Mouse (Mus musculus) cerebellum, adult 2 months (tissue): ENCODE data around the gene Ldlrad3. TPM values are rescaled to one million over a fixed set of nuclear protein-coding genes. Genes with fewer than 3 reads are reported as not detected.

ENCODE experiments used
- DNase-seq, 2 experiments: peaks; one replicate each; pipeline ENCODE4 v3.0.0; 2021
- H3K27ac ChIP-seq: fragments of 200-500 bp; 2 replicates; pipeline ENCODE4 v1.5.1; 2012; ENCODE audit warnings: low read length, control low read depth, inconsistent platforms; ENCODE audit not compliant: insufficient read depth
- H3K27me3 ChIP-seq: fragments of 200-500 bp; 2 replicates; pipeline ENCODE4 v1.6.1; 2012; ENCODE audit warnings: inconsistent platforms, mild to moderate bottlenecking, low read length, moderate library complexity; ENCODE audit not compliant: control insufficient read depth, insufficient read depth
- H3K4me1 ChIP-seq: fragments of 200-500 bp; 2 replicates; pipeline ENCODE4 v1.6.1; 2011; ENCODE audit warnings: low read length; ENCODE audit not compliant: control insufficient read depth, insufficient read depth
- H3K4me3 ChIP-seq: fragments of 200-500 bp; replicated peaks from 2 replicates; pipeline ENCODE3; 2011; ENCODE audit warnings: mild to moderate bottlenecking, low read depth, low read length, control low read depth; ENCODE audit not compliant: insufficient read depth
- CTCF ChIP-seq: fragments of 200-500 bp; IDR thresholded peaks from 2 replicates; pipeline ENCODE4 v1.5.1; 2011; ENCODE audit warnings: low read depth, mild to moderate bottlenecking, control low read depth, low read length, moderate library complexity, borderline replicate concordance; ENCODE audit not compliant: insufficient read depth
- POLR2A ChIP-seq: fragments of 200-500 bp; IDR thresholded peaks from 2 replicates; pipeline ENCODE4 v1.6.1; 2011; ENCODE audit warnings: low read length, control low read depth, borderline replicate concordance; ENCODE audit not compliant: insufficient read depth
- WGBS: fragments of 180-500 bp; shearing (Covaris S2); methylation state at CpG from one replicate; pipeline ENCODE4 v1.1.7; 2018; 5-methylcytosine and 5-hydroxymethylcytosine counted together
- polyA plus RNA-seq: library from polyadenylated mRNA; depleted of rRNA; stranded (reverse); fragments of >200 nt; gene quantifications from 2 replicates; pipeline ENCODE4 v1.2.3, GENCODE M21; 2012

Gene Ldlrad3
- polyA plus RNA-seq, 1 experiment: 12.3 TPM

DNA sequence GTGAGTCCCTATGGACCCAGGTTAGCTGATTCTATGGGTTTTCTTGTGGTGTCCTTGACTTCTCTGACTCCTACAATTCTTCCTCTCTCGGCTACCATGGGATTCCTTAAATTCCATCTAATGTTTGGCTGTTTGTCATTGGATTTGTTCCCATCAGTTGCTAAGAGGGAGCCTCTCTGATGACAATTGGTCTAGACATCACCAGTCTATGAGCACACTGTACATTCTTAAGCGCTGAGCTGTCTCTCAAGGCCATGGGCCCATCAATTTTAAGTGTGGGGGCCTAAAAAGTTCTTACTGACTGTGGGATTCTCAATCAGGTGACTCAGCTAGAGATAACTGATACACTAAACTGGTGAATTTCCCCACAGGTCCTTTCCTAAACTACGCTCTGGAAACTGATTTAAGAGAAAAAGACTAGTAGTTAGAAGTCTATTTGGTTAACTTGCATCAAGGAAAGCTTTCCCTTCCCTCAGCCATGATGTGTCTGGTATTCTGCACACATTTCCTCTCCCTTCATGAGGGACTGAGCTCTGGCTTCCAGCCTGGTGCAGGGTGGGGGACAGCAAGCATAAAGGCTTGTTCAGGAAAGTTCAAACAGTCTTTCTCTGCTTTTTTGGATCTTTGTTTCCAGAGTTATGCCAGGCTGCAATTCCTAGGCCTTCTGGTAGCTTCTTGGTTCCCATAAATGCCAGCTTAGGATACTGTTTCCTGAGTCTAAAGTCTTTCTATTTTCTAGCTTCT, 199.7 kb downstream of the Ldlrad3 start:
- no peaks in the 10 kb centered on the region; the same call in 1 of the 2 replicates for H3K4me1 ChIP-seq
- no peaks in the 10 kb centered on the region for H3K27me3 ChIP-seq
- H3K4me3 ChIP-seq: no peak overlapping the region
- DNase-seq: no peak
- WGBS: 85% methylated on average over 3 of the region's 3 CpGs
- no peak overlapping the region for H3K27ac ChIP-seq
- no peak for TF ChIP-seq CTCF

DNA sequence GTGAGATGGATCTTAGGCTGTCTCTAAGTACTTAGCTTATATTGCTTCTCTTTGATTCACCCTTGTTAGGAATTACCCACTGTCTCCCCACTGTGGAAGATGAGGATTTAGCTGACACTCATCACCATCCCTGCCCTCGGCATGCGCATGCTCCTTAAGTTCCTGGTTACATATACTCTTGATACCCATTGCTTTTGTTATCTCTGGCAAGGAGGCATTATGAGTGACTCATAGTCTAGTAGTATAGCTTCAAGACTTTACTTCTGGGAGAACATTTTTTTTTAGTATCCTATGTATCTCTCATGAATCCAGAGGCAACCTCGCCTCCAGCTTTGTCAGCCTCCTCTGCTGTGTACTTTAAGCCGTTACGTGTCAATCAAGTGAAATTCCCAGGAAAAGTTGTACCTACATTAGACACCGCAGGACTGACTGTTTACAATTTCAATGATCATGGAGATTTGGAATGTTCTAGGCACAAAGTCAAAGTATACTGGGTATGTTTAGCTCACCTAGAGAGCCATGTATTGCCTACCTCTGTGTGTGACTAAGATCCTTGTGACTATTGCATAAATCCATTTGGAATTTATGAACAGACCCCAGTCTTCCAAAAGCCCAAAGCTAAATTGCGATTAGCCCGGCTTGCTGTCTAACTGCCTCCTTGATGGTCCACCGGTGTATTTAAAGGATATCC, 202.2 kb downstream of the Ldlrad3 start:
- WGBS: 96% methylated on average over 9 of the region's 9 CpGs

DNA sequence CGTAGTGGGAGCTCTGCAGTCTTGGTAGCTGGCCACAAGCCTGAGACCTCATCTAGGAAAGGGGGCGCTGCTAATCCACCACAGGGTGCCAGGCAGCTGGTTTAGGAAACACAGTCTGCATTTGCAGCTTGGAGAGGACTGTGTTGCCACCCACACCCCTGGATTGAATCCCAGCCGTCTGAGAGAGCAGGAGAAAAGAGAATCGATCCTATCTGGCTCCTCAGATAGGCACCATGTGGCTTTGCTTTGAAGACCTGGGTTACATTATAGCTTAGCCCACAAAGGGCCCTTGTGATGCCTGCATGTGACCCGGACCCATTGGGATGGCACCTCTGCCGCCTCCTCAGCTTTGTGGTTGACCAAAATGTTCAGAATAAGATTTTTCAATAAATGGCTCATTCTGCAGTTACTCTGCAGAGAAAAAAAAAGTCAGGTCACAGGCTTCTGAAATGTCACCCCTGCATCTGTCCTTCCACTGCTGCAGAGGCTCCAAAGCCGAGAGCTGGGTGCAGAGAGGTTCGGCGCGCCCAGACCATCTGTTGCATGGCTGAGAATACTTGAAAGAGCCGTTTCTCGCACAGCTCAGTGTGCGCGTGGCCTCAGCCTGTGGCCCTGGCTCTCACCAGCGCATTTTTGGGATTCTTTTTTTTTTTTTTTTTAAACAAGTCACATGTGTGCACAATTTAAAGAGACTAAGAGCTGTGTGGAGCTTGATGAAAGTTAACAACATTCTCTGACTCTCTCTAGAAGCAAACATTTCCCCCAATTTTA, 202.9 kb downstream of the Ldlrad3 start:
- Histone ChIP-seq H3K4me1 (peaks cover 11% of the 10 kb centered on the region), H3K27me3 (no peaks in the 10 kb centered on the region), H3K27ac (no peak overlapping the region), H3K4me3 (no peak overlapping the region)
- peak in 1 of 2 experiments; percentile 22 for DNase-seq
- TF ChIP-seq POLR2A (no peak), CTCF (no peak)
- WGBS: 64% methylated on average over 15 of the region's 15 CpGs

More for the DNA sequence above, 202.2 kb downstream of the Ldlrad3 start:
- Histone ChIP-seq H3K27ac (no peak overlapping the region), H3K4me1 (peaks cover 6% of the 10 kb centered on the region), H3K4me3 (no peak overlapping the region), H3K27me3 (no peaks in the 10 kb centered on the region)
- TF ChIP-seq CTCF (no peak), POLR2A (no peak)
- no peak for DNase-seq

DNA sequence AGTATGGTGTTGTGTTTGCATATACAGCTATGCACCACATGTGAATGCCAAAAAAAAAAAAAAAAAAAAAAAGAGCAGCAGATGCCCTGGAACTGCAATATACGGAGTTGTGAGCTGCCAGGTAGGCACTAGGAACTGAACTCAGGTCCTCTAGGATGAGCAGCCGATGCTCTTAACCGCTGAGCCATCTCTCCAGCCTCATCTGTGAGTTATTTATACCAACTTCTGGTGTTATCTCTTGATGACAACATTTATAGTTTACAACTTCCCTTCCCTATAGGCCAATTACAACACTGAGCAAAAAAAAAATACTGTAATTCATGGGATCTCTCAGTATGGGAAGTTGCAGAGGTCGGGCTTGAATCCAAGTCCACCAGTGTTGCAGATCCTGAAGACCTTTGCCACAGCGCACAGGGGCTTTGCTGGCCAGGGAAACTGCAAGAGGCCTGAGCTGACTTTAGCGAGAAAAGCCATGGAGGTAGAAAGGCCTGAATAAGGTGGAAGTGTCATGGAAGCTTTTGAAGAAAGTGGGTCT, 204.2 kb downstream of the Ldlrad3 start:
- H3K4me3 ChIP-seq: no peak overlapping the region
- no peaks in the 10 kb centered on the region for H3K27me3 ChIP-seq
- no peak for DNase-seq
- WGBS: 94% methylated on average over 6 of the region's 6 CpGs
- H3K27ac ChIP-seq: no peak overlapping the region
- peaks cover 11% of the 10 kb centered on the region for H3K4me1 ChIP-seq
- TF ChIP-seq CTCF (no peak), POLR2A (no peak)

DNA sequence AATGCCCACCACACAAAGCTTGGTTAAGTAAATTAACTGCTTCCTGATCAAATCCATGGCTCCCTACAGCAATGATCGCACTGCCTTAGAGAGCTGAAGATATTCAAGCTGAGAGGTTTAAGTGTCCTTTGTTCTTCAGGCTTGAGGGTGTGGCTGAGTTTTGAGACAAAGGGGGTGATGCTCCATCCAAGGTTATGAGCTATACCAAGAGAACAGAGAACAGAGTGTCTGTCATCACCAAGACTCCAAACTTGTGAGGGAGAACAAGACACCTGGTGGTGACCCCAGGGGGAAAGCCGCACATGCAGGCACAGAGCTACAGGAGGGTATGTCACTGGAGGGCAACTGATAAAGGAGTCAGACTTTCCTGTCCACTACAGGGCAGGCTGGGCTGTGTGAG, 205.0 kb downstream of the Ldlrad3 start:
- no peak overlapping the region for H3K27ac ChIP-seq
- no peak for TF ChIP-seq POLR2A
- no peak for TF ChIP-seq CTCF
- no peak overlapping the region for H3K4me3 ChIP-seq
- DNase-seq: no peak
- WGBS: 97% methylated on average over 2 of the region's 2 CpGs
- no peaks in the 10 kb centered on the region for H3K27me3 ChIP-seq
- peaks cover 11% of the 10 kb centered on the region for H3K4me1 ChIP-seq

DNA sequence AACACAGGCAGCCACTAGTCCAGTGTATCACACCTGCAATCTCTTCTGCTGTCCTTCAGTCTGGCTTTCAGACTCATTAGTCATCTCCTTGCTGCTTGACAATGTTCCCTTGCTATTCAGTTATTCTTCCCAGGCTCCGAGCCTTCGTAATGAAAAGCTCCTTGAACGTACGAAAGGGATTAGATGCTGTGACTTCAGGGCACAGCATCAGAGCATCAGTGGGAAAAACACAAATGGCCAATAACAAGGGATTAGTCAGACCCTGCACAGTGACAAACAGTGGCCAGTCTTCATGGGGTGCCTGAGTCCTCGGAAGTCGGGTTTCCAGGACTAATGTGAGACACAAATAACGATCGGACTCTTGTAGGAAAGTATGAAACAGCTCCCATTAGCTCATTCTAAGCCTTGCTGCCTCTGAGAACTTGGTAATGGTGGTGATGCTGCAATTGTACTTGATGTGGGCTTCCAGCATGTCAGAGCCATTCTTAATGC, 205.7 kb downstream of the Ldlrad3 start:
- Histone ChIP-seq H3K27me3 (no peaks in the 10 kb centered on the region), H3K27ac (no peak overlapping the region), H3K4me1 (peaks cover 14% of the 10 kb centered on the region), H3K4me3 (no peak overlapping the region)
- TF ChIP-seq POLR2A (no peak), CTCF (no peak)
- 84% methylated on average over 8 of the region's 8 CpGs for WGBS
- no peak for DNase-seq

DNA sequence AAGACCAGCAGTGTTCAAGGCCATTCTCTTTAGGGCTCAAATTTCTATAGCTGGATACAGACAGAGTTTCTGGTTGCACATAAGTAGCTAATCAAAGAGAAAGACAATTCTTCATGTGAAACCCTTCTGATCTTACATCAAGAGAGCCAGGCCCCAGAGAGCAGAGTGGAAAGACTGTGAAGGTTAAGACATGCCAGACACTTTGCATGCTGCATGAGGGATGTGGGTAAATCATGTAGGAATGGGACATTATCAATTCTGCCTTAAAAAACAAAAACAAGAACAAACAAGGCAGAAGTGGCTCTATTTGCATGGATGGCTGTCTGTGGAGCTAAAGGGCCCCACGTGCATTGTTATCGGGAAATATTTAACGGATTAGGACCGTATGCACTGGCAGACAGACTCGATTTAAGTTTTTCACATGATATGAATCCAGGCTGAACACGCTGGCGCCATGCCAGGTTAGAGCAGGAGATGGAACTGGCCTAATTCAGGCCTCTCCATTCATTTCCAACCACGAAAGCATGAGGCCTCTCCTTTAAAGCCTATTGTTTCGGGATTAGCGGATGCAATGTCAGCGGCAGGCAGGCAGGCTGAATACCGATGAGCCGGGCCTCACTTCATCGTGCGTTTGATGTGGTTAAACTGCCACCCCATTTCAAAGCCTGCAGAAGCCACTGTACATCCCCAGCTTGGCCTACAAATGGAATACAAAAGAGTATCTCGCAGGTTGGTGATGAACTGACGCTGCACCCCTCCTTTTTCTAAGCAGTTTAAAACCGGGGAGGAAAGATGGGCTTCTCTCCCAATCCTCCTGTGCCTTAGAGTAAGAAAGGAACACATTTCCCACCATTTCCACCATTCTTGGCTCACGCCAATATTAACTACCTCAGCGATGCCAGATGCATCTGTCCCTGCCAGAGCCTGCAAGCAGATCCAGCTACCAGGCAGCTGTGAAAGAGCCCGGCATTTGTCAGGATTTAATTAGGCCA, 207.4 kb downstream of the Ldlrad3 start:
- Histone ChIP-seq H3K4me1 (peaks cover 14% of the 10 kb centered on the region), H3K27ac (no peak overlapping the region), H3K4me3 (no peak overlapping the region), H3K27me3 (no peaks in the 10 kb centered on the region)
- DNase-seq: peak; percentile 63 to 64
- TF ChIP-seq POLR2A (no peak), CTCF (no peak)
- 44% methylated on average over 21 of the region's 21 CpGs for WGBS
